Mouse (Mus musculus) cortical plate, adult 2 months (tissue): ENCODE measurements around the gene Whrn.

Experiments
- CTCF ChIP-seq: fragments of 200-500 bp; IDR thresholded peaks from 2 replicates; pipeline ENCODE4 v1.5.1; 2011; ENCODE audit warnings: mild to moderate bottlenecking, control low read depth, low read length; ENCODE audit not compliant: insufficient read depth; ENCODE audit errors: extremely low read depth
- POLR2A ChIP-seq: fragments of 200-500 bp; IDR thresholded peaks from 2 replicates; pipeline ENCODE4 v1.6.1; 2011; ENCODE audit warnings: mild to moderate bottlenecking, low read length, control low read depth; ENCODE audit not compliant: insufficient read depth; ENCODE audit errors: extremely low read depth

DNA sequence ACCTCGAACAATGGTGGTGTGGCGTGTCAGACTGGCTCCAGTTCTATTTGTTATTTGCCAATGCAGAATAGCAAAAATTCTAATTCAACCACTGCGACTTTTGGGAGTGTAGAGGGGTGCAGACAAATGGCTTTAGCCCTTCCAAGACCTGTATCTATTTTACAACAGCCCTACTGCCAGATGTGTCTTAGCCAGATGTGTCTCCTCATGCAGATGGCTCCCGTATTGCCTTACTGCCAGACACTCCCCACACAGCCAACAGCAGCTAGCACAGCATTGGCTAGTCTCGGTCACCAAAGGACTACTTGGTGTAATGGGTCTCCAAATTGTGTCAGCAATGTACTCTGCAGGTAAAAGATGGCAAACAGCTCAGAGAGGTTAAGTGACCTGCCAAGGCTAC is 84.6 kb downstream of the Whrn start:
- TF ChIP-seq CTCF (no peak), POLR2A (no peak)
